Mouse (Mus musculus) stomach, postnatal 0 days (tissue): Measurements from ENCODE around the gene Lgr4.

Experiments
- CTCF ChIP-seq: IDR thresholded peaks from 2 replicates; pipeline ENCODE4 v1.5.1; 2016; ENCODE audit warnings: antibody characterized with exemption, low read depth, mild to moderate bottlenecking, moderate library complexity
- EP300 ChIP-seq: optimal IDR thresholded peaks from 2 replicates; pipeline ENCODE3; 2016; ENCODE audit warnings: antibody characterized with exemption

GRCm38 (mm10) chr2:109996411-109996810, 79.0 kb downstream of the Lgr4 start:
- TF ChIP-seq CTCF (no peak), EP300 (no peak)
